Mouse (Mus musculus): ENCODE data around the gene Galk1. TPM values are rescaled to one million over a fixed set of nuclear protein-coding genes. Genes with fewer than 3 reads are reported as not detected.
A peak's percentile ranks its signal among the peaks of the same experiment; 100 is the strongest.

Galk1 gene
- polyA plus RNA-seq, 1 experiment, result 110 TPM

- no peak overlapping the region for H3K4me3 ChIP-seq (ENCODE audit: control insufficient read depth, insufficient read depth, low read length)
- 97% methylated on average over 6 of the region's 6 CpGs for WGBS
- H3K36me3 ChIP-seq (ENCODE audit: control insufficient read depth, insufficient read depth, low read length), result peaks cover 7% of the 10 kb centered on the region
- no peak for DNase-seq
- no peak overlapping the region for H3K27ac ChIP-seq (ENCODE audit: control insufficient read depth, insufficient read depth, low read length)
- no peaks in the 10 kb centered on the region for H3K27me3 ChIP-seq (ENCODE audit: control insufficient read depth, insufficient read depth, low read length)
- no peak for TF ChIP-seq CTCF (IDR thresholded peaks at IDR 0.05; ENCODE audit: borderline replicate concordance, control insufficient read depth, extremely low read depth, insufficient read depth, low read length, poor library complexity)
- peaks cover 6% of the 10 kb centered on the region for H3K4me1 ChIP-seq (replicated peaks; ENCODE audit: control insufficient read depth, insufficient read depth, low read length)
Measured at GRCm38 (mm10) chr11:116034584-116034983, 22.1 kb upstream of the Galk1 start.

GRCm38 (mm10) chr11:116030898-116031845 lies 18.7 kb upstream of the Galk1 start:
- 26% methylated on average over 14 of the region's 14 CpGs for WGBS
- DNase-seq, result no peak
- TF ChIP-seq CTCF (IDR thresholded peaks at IDR 0.05; ENCODE audit: borderline replicate concordance, control insufficient read depth, extremely low read depth, insufficient read depth, low read length, poor library complexity), result no peak
- TF ChIP-seq POLR2A (IDR thresholded peaks at IDR 0.05; ENCODE audit: control insufficient read depth, extremely low read depth, insufficient read depth, low read length, poor library complexity), result no peak
- Histone ChIP-seq H3K4me3 (ENCODE audit: control insufficient read depth, insufficient read depth, low read length) (peak overlapping the region; percentile 54), H3K36me3 (ENCODE audit: control insufficient read depth, insufficient read depth, low read length) (no peaks in the 10 kb centered on the region), H3K4me1 (replicated peaks; ENCODE audit: control insufficient read depth, insufficient read depth, low read length) (peaks cover 6% of the 10 kb centered on the region), H3K27me3 (ENCODE audit: control insufficient read depth, insufficient read depth, low read length) (no peaks in the 10 kb centered on the region), H3K27ac (ENCODE audit: control insufficient read depth, insufficient read depth, low read length) (peak overlapping the region; percentile 84)

GRCm38 (mm10) chr11:116030088-116030897 lies 17.8 kb upstream of the Galk1 start, which contains the start of gene Unk:
Gene Unk, plus strand, starts transcription at chr11:116030322.
- peaks cover 6% of the 10 kb centered on the region for H3K4me1 ChIP-seq (replicated peaks; ENCODE audit: control insufficient read depth, insufficient read depth, low read length)
- peak within 1 kb of the TSS; percentile 54 for H3K4me3 ChIP-seq (ENCODE audit: control insufficient read depth, insufficient read depth, low read length)
- H3K27me3 ChIP-seq (ENCODE audit: control insufficient read depth, insufficient read depth, low read length), result no peaks in the 10 kb centered on the region
- H3K36me3 ChIP-seq (ENCODE audit: control insufficient read depth, insufficient read depth, low read length), result no peaks in the 10 kb centered on the region
- peak within 1 kb of the TSS; percentile 84 for H3K27ac ChIP-seq (ENCODE audit: control insufficient read depth, insufficient read depth, low read length)
- peak; percentile 97 for DNase-seq
- TF ChIP-seq CTCF (IDR thresholded peaks at IDR 0.05; ENCODE audit: borderline replicate concordance, control insufficient read depth, extremely low read depth, insufficient read depth, low read length, poor library complexity) (no peak), POLR2A (IDR thresholded peaks at IDR 0.05; ENCODE audit: control insufficient read depth, extremely low read depth, insufficient read depth, low read length, poor library complexity) (peak; percentile 48; the same call in 1 of the 2 replicates)
- under 1% methylated on average over 67 of the region's 67 CpGs for WGBS

GRCm38 (mm10) chr11:116029086-116029865 lies 16.8 kb upstream of the Galk1 start:
- Histone ChIP-seq H3K27ac (ENCODE audit: control insufficient read depth, insufficient read depth, low read length) (no peak overlapping the region), H3K36me3 (ENCODE audit: control insufficient read depth, insufficient read depth, low read length) (no peaks in the 10 kb centered on the region), H3K4me3 (ENCODE audit: control insufficient read depth, insufficient read depth, low read length) (no peak overlapping the region), H3K27me3 (ENCODE audit: control insufficient read depth, insufficient read depth, low read length) (no peaks in the 10 kb centered on the region), H3K4me1 (replicated peaks; ENCODE audit: control insufficient read depth, insufficient read depth, low read length) (peaks cover 8% of the 10 kb centered on the region)
- no peak for TF ChIP-seq POLR2A (IDR thresholded peaks at IDR 0.05; ENCODE audit: control insufficient read depth, extremely low read depth, insufficient read depth, low read length, poor library complexity)
- TF ChIP-seq CTCF (IDR thresholded peaks at IDR 0.05; ENCODE audit: borderline replicate concordance, control insufficient read depth, extremely low read depth, insufficient read depth, low read length, poor library complexity), result no peak
- 82% methylated on average over 6 of the region's 6 CpGs for WGBS
- DNase-seq, result no peak

- H3K4me1 ChIP-seq (replicated peaks; ENCODE audit: control insufficient read depth, insufficient read depth, low read length), result peaks cover 8% of the 10 kb centered on the region
- TF ChIP-seq POLR2A (IDR thresholded peaks at IDR 0.05; ENCODE audit: control insufficient read depth, extremely low read depth, insufficient read depth, low read length, poor library complexity) (no peak), CTCF (IDR thresholded peaks at IDR 0.05; ENCODE audit: borderline replicate concordance, control insufficient read depth, extremely low read depth, insufficient read depth, low read length, poor library complexity) (no peak)
- H3K4me3 ChIP-seq (ENCODE audit: control insufficient read depth, insufficient read depth, low read length), result no peak overlapping the region
- no peak overlapping the region for H3K27ac ChIP-seq (ENCODE audit: control insufficient read depth, insufficient read depth, low read length)
- H3K27me3 ChIP-seq (ENCODE audit: control insufficient read depth, insufficient read depth, low read length), result no peaks in the 10 kb centered on the region
- DNase-seq, result no peak
- H3K36me3 ChIP-seq (ENCODE audit: control insufficient read depth, insufficient read depth, low read length), result peaks cover 3% of the 10 kb centered on the region
- WGBS, result 95% methylated on average over 9 of the region's 9 CpGs
Measured at GRCm38 (mm10) chr11:116028177-116028865, 15.8 kb upstream of the Galk1 start.

All from thymus, adult 2 months (tissue).